Mouse (Mus musculus): Measurements from ENCODE around the gene Hoxa10.
A peak's percentile ranks its signal among the peaks of the same experiment; 100 is the strongest.

Gene Hoxa10

GRCm38 (mm10) chr6:52262463-52263320 is 22.0 kb upstream of the Hoxa10 start:
- peak in 1 of 2 experiments; percentile 29 for DNase-seq

GRCm38 (mm10) chr6:52261751-52262462 is 21.3 kb upstream of the Hoxa10 start:
- peak in 1 of 2 experiments; percentile 15 for DNase-seq

GRCm38 (mm10) chr6:52260654-52261575 is 20.3 kb upstream of the Hoxa10 start, which contains the start of gene Hoxa13:
Gene Hoxa13 (minus strand): TSS chr6:52260880.
- peak in 1 of 2 experiments; percentile 33 for DNase-seq

GRCm38 (mm10) chr6:52259811-52260261 is 19.2 kb upstream of the Hoxa10 start:
- peak in 1 of 2 experiments; percentile 38 for DNase-seq

GRCm38 (mm10) chr6:52259081-52259790 is 18.6 kb upstream of the Hoxa10 start:
- peak in 1 of 2 experiments; percentile 30 for DNase-seq

- DNase-seq, result peak; percentile 84 to 94
Observed at GRCm38 (mm10) chr6:52256956-52257355, 16.3 kb upstream of the Hoxa10 start.

- DNase-seq, result peak in 1 of 2 experiments; percentile 21
Observed at GRCm38 (mm10) chr6:52253511-52254500, 13.2 kb upstream of the Hoxa10 start.

- DNase-seq, result peak in 1 of 2 experiments; percentile 5
Observed at GRCm38 (mm10) chr6:52252775-52253376, 12.2 kb upstream of the Hoxa10 start.

GRCm38 (mm10) chr6:52252016-52252774 is 11.5 kb upstream of the Hoxa10 start:
- no peak for DNase-seq

GRCm38 (mm10) chr6:52251177-52251879 is 10.7 kb upstream of the Hoxa10 start:
- no peak for DNase-seq

GRCm38 (mm10) chr6:52249826-52250225 is 9.2 kb upstream of the Hoxa10 start:
- no peak for DNase-seq

- DNase-seq, result no peak
Observed at GRCm38 (mm10) chr6:52249415-52249738, 8.7 kb upstream of the Hoxa10 start.

GRCm38 (mm10) chr6:52248638-52249414 is 8.2 kb upstream of the Hoxa10 start:
- DNase-seq, result peak in 1 of 2 experiments; percentile 12

- no peak for DNase-seq
Observed at GRCm38 (mm10) chr6:52247766-52248637, 7.3 kb upstream of the Hoxa10 start.

- DNase-seq, result no peak
Observed at GRCm38 (mm10) chr6:52246916-52247315, 6.3 kb upstream of the Hoxa10 start.

GRCm38 (mm10) chr6:52246403-52246803 is 5.7 kb upstream of the Hoxa10 start:
- peak in 1 of 2 experiments; percentile 51 for DNase-seq

GRCm38 (mm10) chr6:52245757-52246142 is 5.1 kb upstream of the Hoxa10 start, which contains the start of gene Hoxa11:
Gene Hoxa11 (minus strand): TSS chr6:52245810.
- peak; percentile 49 to 57 for DNase-seq

Data from kidney, postnatal 36 days (tissue).